Mouse (Mus musculus) mouse embryonic stem cell (cell line): Measurements from ENCODE around the gene Tbxas1.

Source experiments
- in situ Hi-C, 2 experiments: fragments of 300-500 bp; cut with MboI; formaldehyde crosslinking; loops; 1 replicate in 1 of 2; 3 replicates in 1 of 2; pipeline ENCODE4 v1.14.3; 2019 to 2020; ENCODE audit warnings: low sequenced_read_pairs in 2 of 2, low pct_unique_long_range_greater_than_20kb in 1 of 2, mixed read lengths in 1 of 2; ENCODE audit not compliant: unreplicated experiment in 1 of 2

Gene Tbxas1

DNA sequence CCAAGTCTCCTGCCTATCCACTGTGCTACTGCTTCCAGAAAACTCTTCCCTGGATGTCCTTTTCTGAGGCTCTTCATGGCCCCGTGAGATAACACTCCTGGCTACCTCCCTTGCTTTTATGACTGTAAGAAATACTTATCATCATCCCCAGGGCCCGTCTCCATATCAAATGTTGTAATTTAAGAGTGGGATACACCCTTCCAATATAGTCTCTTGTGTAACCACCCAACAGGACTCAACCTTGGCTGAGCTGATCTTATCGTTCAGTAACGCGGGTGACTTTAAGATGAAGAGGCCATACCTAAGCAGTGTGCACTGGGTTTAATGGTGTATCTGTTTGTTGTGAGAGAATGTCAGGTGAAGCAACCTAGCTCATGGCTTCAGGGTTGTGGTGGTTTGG is 91.6 kb downstream of the Tbxas1 start:
- in situ Hi-C loops, result no loop called here

DNA sequence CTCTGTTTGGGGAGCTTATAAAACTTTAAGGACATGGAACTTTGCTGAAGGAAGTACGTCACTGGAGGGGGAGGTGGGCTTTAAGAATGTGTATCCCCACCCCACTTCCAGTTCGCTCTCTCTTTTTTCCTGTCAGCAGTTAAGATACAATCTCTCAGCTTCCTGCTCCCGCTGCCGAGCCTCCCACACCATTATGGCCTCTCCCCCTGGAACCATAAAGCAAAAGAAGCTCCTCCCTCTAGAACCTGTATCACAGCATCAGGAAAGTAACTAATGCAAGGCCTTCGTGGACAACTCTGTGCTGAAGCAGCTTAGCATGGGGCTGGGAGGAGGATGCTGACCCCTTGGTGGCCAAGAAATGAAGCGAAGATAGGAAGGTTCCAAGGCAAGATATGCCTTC is 92.1 kb downstream of the Tbxas1 start:
- in situ Hi-C loops, result no loop called here

DNA sequence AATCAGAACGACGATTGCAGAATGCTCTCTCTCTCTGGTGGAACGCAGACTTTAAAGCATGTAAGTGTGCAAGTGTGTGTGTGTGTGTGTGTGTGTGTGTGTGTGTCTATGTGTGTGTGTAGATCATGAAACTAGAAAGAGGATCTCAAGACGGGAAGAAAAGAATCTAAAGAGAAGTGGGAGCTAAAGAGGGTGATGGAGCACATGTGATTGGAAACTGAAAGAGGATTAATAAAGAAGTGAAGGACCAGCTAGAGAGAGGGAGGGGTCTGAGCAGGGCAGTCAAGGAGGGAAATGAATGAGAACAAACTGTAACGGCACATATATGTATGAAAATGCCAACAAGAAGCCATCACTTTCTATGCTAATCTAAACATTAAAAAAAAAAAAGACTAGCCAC is 92.8 kb downstream of the Tbxas1 start:
- in situ Hi-C loops, result no loop called here

DNA sequence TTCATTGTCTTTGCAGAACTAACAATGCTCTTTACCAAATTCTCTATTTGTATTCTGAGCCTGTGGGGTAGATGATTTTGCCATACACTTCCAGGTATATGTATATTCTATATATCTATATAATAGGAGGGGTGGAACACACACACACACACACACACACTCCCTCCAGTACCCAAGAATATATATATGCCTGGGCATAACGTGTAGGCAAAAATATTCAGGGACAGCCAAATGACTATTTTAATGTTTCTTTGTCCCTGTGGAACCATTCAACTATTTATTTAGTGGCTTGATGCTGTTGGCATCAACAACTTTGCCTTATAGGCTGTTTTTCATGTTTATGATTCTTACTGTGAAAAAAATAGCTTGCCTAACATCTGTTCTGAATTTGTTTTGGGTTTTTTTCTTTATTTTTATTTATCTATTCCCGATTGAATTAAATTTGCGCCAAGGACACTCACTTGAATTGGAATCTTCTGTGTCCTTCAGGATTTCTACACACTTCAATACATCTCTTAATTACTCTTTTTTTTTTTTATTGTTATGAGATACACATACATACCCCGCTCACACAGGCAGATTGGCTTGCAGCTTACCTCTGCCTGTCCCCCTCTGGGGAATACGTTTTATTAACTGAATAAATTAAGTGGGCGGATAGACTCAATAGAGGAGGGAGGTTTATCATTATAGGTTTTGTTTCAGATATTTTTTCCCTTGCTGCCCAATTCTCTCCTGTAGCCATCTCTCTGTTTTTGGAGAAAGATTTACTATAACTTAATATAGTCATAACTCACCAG is 94.9 kb downstream of the Tbxas1 start:
- in situ Hi-C loops, result no loop called here

DNA sequence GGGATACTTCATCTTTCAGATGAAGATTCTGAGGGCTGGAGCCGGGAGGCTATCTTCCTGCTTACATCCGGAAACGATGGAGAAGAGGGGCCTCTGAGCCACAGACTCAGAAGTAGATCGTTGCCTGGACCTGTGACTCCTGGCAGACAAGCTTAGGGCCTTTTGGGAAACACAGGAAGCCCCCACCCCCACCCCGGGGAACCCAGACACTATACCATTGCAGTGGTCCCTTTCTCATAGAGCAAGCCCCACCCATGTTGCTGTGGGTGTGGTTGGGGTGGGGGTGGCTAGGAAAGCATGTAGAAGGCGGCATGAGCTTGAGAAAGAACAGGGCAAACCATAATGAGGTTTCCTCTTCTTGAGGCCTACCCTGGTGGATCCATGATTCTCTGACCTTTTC is 95.6 kb downstream of the Tbxas1 start:
- in situ Hi-C loops, result no loop called here

DNA sequence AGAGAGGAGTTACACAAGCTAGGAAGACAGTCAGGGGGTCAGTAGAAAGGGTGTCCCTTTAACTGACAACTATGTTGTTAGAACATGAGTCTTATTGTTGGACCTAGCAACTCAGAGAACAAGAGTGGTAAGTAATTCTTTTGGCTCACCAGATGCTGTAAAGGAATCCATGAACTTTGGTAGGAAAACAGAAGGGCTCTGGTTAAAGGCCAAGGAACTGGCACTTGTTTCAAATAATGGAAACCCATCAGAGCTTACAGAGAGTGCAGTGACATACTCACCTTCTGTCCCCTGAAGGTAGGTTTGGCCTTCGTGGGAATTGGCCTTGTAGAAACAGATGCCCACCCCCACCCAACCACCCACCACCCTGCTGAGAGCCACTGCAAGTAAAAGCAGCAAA is 97.6 kb downstream of the Tbxas1 start:
- in situ Hi-C loops, result no loop called here

DNA sequence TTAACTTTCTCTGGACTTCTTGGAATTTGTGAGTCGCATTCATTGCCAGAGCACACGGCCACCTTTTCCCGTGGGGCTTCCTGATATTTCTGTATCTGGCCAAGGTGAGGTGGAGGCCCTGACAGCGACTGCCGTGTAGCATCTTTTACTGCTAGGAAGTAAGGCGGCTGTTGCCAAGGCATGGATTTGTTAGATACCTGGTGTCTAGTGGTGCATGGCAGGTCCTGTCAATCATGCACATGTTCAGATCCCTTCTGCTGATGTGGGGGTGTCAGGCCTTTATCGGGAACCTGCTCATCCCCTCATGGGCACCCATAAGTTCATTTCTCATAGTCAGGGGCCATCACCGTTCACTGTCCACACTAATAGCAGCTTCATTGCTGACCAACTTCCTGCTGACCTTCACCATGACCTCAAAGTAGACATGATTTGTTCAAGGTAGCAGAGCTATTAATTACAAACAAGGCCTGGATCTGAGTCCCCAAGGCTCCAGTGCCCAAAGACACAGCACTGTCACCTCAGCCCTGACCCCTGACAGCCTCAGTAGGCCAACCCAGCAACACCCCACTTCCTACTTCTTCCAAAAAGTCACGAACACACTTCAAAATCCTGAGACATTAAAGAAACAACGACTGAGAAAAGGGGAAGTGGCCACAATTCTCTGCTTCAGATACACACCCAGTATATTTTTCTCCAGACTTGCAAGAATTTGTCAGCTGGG is 98.4 kb downstream of the Tbxas1 start:
- in situ Hi-C loops, result no loop called here

DNA sequence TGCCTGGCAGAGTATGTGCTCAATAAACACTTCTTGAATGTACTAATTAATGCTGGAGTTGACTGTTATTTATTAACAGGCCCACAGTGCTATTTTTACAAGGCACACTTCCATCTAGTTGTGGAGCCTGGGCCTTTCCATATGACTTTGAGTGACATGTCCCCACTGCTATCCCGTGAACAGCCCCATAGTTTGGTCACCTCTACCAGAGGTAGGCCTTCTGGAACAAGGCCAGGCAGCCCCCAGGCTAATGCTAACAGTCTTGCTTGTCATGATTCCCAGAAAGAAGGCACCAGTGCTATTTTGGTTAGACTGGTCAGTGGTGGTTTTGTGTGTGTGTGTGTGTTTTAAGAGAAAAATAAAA is 98.9 kb downstream of the Tbxas1 start:
- in situ Hi-C loops, result no loop called here

DNA sequence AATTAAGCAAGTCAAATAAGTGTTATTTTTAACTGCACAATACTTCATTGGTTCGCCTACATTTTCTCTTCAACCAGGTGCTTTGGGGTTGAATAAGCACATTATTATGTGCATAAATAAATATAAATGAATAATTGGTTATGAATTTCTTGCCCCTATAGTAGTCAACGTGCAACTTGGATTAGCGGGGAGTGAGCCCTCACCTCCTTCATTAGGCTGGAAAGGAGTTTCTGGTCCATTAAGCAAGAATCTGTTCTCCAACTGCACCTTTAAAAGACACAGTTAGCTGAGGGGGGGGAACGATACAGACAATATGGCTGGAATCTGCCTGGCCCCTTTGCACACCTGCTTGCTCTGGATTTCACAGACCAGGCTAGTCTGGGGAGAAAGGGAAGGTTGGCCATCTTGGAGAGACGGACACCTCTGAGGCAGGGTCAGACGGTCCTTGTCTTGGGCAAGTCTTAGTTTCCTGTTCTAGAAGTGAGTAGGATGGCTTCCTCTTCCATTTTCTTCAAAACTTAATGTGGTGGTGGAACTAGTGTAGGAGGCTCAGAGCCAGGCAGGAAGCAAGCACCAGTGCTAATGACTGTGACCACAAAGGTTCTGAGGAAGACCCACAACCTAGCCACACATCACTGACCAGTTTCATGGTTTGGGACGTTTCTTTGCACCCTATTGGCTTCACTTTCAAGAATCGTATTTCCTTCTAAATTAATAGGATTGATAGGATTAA is 99.5 kb downstream of the Tbxas1 start:
- in situ Hi-C loops, result no loop called here

DNA sequence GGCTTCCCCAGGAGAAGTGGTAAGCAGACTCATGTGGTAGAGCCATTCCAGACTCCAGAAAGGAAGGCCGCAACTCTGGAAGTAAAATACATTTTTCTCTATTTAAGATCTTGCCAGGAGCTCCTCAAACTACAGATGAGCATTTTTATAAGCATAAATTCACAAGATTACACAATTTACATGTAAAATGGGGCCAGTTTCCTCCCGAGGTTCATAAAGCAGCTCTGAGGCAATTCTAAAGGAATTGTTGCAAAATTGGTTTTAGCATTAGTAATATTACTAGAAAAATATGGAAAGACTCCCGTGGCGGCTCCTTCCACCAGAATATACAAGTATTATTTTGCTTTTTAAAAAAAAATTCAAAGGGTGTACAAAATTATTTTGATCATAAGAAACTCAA is 100.7 kb downstream of the Tbxas1 start:
- in situ Hi-C loops, result no loop called here

DNA sequence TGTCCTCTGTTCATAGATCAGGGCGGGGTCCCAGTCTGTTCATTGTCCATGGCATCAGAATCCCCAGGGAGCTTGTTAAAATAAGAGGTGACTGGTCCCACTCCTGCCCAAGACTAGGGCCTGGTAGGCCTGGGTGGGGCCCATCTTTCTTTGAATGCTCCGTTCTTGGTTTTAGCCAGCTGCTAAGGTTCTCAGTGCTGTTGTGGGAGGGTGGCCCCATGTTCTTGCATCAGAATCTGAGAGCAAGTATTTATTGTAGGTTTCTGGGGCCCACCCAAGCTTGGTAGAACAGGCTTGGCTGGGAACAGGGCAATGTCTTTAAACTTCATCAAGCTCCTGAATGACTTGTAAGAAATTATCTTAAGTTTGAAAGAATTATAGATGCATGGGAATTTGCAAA is 101.2 kb downstream of the Tbxas1 start:
- in situ Hi-C loops, result no loop called here

DNA sequence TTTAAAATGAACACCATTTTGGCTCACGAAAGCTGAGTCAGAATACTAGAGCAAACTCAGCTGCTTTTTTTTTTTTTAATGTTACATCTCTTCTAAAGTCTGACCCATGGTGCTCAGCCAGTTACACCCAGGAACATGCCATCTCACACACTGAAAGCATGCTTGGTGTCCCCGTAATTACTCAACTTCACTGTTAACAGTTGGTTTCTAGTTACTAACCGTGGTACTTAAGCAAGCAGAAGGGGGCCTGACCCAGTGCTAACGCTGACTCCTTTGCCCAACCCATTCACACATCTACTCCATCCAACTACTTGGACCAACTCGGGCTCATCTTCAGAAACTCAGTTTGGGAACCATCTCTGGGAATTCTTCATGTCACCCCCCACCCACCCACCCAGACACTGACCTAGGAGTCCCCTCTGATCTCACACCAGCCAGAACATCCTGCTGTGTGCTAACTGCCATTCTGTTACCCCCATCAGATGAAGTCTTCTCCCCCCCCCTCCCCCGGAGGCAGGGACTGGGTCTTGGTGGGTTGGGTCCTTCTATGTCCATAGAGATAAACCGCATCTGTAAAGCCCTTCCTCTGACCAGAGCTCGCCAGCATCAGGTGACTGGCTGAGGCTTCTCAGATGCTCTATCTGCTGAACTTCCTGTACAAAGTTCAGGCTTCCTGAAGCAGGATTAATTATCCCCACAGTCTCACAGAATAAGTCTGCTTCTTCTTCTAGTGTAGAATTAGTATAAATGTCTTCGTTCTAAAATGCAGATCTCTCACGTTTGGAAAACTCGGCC is 105.9 kb downstream of the Tbxas1 start:
- in situ Hi-C loops, result no loop called here

DNA sequence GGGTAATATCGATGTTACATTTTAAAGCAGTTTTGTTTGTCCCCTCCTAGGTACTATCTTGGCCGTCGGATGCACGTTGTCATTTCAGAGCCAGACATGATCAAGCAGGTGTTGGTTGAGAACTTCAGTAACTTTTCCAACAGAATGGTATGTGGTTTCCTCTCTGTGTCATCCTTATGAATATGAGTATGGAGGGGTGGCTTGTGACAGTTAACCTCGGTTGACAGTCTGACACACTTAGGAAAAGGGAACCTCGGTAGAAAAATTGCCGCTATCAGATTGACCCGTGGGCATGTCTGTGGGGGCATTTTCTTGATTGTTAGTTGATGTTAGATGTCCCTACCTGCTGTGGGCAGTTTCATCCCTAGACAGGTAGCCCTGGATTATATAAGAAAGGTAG is 106.9 kb downstream of the Tbxas1 start:
- in situ Hi-C loops, result no loop called here

DNA sequence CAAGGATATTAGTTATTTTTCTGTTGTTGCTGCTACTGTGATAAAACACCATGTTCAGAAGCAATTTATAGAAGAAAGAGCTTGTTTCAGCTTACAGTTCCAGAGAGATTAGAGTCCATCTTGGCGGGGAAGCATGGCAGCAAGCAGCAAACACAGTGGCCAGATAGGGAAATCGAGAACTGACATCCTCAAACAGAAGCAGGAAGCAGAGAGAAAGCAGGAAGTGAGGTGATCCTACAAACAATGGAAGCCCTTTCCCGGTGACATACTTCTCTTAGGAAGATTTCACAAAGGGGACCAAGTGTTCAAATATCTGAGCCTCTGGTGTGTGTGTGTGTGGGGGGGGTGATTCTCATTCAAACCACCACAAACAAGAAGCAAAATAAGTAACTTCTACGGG is 107.5 kb downstream of the Tbxas1 start:
- in situ Hi-C loops, result no loop called here

DNA sequence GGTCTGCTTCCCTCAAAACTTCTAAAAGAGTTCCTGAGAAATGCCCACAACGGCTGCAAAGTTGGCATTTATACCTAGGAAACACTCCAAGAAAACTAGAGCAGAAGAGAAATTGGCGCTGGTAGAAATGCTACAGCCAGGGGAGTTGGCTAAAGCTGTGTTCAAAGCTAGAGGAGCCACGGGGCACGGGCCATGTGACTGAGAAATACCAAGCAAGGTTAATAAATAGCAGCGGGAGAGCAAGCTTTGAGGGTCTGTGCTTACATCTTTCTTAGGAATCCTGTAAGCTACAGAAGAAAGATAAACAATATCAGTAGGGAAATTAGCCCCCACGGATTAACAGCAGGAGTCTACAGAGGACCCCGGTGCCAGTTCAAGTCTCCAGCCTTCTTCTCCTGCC is 107.9 kb downstream of the Tbxas1 start:
- in situ Hi-C loops, result no loop called here

DNA sequence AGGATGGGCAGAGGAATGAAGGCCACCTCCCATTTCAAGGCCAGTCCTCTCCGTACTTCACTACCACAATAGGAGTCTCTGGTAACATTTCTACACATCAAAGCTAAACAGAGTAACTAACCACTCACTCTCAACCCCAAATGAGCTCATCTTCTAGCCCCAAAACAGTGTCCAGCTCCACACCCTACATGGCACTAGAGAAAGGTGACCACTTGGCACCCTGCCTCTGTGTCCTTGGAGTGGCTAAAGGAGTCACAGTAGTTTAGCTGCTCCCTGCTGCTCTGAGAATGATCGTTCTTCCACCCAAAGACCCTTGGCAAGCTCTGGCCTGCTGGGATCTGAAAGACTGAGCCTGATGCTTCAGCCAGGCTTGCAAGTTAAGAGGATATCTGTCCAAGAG is 109.4 kb downstream of the Tbxas1 start:
- in situ Hi-C loops, result no loop called here

DNA sequence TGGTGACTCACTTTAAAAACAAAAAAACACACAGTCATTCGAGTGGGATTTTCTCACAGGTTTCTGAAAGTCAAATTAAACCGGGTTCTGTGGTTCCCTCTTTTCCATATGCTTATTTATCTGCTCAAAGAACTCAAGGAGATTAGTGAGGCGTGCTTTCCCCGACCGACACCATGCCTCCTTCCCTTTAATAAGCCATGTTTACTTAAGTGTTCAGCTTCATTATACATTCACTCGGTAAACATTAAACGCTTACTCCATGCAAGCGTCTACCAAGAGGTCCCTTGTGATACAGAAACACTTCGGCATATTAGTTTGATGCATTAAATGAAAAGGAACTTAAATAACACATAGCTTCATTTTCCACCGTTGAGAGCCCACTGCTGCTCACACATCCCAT is 111.4 kb downstream of the Tbxas1 start:
- in situ Hi-C loops, result no loop called here

DNA sequence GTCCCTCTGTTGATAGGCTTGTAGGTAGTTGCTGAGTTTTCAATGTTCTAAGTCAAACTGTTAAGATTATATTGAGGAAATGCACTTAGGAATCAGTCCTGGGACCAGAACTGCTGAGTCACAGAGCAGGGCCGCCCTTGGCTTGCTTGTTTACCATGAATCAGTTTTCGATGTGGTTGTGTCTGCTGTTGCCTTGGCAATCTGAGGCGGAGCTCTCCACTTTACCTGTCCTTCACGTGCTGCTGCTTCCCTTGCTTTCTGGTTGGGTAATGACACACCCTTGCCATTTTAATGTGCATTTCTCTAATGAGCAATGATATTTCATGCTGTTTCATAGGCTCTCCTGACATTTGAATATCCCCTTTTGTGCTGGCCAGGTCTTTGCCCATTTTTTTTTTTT is 116.8 kb downstream of the Tbxas1 start:
- in situ Hi-C loops, result no loop called here

DNA sequence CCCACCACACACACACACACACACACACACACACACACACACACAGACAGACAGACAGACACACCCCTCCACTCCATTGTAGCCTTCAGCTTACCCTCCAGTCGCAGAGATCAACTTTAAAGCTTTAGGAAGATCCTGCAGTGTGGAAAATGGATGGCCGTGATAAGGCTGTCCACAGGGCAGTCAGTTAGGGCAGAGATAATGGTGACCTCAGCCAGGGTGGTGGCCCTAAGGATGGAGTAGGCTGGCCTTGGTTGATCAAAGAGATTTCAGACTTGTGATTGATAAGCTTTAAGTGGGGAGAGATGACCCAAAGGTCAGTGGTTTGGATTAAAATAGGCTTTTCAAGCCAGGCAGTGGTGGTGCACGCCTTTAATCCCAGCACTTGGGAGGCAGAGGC is 120.6 kb downstream of the Tbxas1 start:
- in situ Hi-C loops, result no loop called here
